8 mouse cellular contexts compared by ENCODE assay signal in the genomic region with DNA sequence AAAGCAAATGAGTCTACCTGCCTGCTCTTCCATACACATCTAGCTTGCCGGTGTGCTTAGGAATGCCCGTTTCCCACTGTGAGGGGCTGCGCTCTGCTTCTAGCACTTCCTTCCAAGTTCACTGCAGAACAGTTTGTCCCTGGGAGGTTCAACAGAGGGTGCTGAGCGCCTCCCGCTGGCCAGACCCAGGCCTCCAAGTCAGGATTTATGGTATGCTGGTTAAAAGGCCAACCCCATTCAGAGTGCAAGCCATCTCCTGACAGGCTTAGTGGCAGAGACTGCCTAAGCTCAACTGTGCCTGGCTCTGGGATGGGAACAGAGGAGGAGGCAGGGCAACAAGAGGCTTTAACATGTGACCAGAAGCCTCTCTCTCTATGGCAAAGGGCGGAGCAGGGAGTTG.
DNase-seq lines count a peak whose midpoint lies in the region; ATAC-seq and TF ChIP-seq lines count a peak whose summit lies in the region.
"Had no signal": no experiment of that assay in that cellular context is flagged by ENCODE, and none has a peak within 500 bp of the region (broad histone marks: within the 10 kb centered on the region; RNA-seq: fewer than 3 reads in every experiment).

No protein-coding gene starts in this region.

- peak; percentile 69 for DNase-seq in cerebellum, adult 11-12 months
- DNase-seq in gastrocnemius, postnatal 36 days, result peak; percentile 76 to 77
- DNase-seq in thymus, postnatal 0 days (ENCODE audit: low spot score), result peak; percentile 72

- H3K4me3 ChIP-seq in C2C12 (ENCODE audit: insufficient read depth, poor library complexity, severe bottlenecking), result no peak overlapping the region
- no peak overlapping the region for H3K4me3 ChIP-seq in ES-Bruce4 (ENCODE audit: low read depth, low read length)
- H3K4me3 ChIP-seq in kidney, embryonic 14.5 days (ENCODE audit: low read length), result no peak overlapping the region
- H3K4me3 ChIP-seq in lung, embryonic 16.5 days (ENCODE audit: low read length), result no peak overlapping the region
- H3K4me3 ChIP-seq: neural tube, embryonic 13.5 days had no signal

- WGBS in kidney, embryonic 14.5 days, result 24% methylated on average over 6 of the region's 6 CpGs
- 42% methylated on average over 6 of the region's 6 CpGs for WGBS in lung, embryonic 16.5 days

- H3K9me3 ChIP-seq in ES-Bruce4 (replicated peaks; ENCODE audit: control insufficient read depth, insufficient read depth, low read length, poor library complexity, severe bottlenecking), result no peaks in the 10 kb centered on the region
- H3K9me3 ChIP-seq in kidney, embryonic 14.5 days (ENCODE audit: control insufficient read depth, low read length), result no peaks in the 10 kb centered on the region
- H3K9me3 ChIP-seq in lung, embryonic 16.5 days (ENCODE audit: control insufficient read depth, low read length), result no peaks in the 10 kb centered on the region
- H3K9me3 ChIP-seq: neural tube, embryonic 13.5 days had no signal

- no peak for TF ChIP-seq EP300 in ES-Bruce4 (IDR thresholded peaks at IDR 0.05; ENCODE audit: insufficient read depth, low read depth, low read length)

- peak; percentile 39 for TF ChIP-seq CTCF in C2C12 (IDR thresholded peaks at IDR 0.05; ENCODE audit: control insufficient read depth, insufficient read depth, insufficient read length)
- peak; percentile 71 for TF ChIP-seq CTCF in ES-Bruce4 (IDR thresholded peaks at IDR 0.05; ENCODE audit: low read depth, low read length)

- peak; percentile 32; the same call in 1 of the 2 replicates for ATAC-seq in kidney, embryonic 14.5 days (ENCODE audit: low FRiP score, low TSS enrichment)
- ATAC-seq in lung, embryonic 16.5 days (ENCODE audit: low read depth), result 0 out of 2 replicates have a peak, but pooled peaks have one; percentile 24

- intact Hi-C loops in gastrocnemius, postnatal 36 days (cut with DNase I), result no loop called here

- no peaks in the 10 kb centered on the region for H3K4me1 ChIP-seq in ES-Bruce4 (ENCODE audit: control insufficient read depth, insufficient read depth, low read length)
- peaks cover 4% of the 10 kb centered on the region; the same call in 1 of the 2 replicates for H3K4me1 ChIP-seq in kidney, embryonic 14.5 days (ENCODE audit: control insufficient read depth, insufficient read depth, low read length)
- H3K4me1 ChIP-seq in lung, embryonic 16.5 days (replicated peaks; ENCODE audit: control insufficient read depth, insufficient read depth, low read length), result peaks cover 17% of the 10 kb centered on the region

- H3K27me3 ChIP-seq in C2C12 (ENCODE audit: control insufficient read depth, insufficient read depth, insufficient read length) (no peaks in the 10 kb centered on the region), ES-Bruce4 (ENCODE audit: control insufficient read depth, insufficient read depth, low read length, poor library complexity, severe bottlenecking) (no peaks in the 10 kb centered on the region)
- H3K27me3 ChIP-seq in kidney, embryonic 14.5 days (ENCODE audit: control insufficient read depth, insufficient read depth, low read length), result no peaks in the 10 kb centered on the region
- no peaks in the 10 kb centered on the region for H3K27me3 ChIP-seq in lung, embryonic 16.5 days (ENCODE audit: control insufficient read depth, insufficient read depth, low read depth, low read length)
- H3K27me3 ChIP-seq: neural tube, embryonic 13.5 days had no signal

- H3K79me3 ChIP-seq in C2C12 (ENCODE audit: low read depth), result no peaks in the 10 kb centered on the region

- H3K27ac ChIP-seq in ES-Bruce4 (ENCODE audit: insufficient read depth, low read length), result no peak overlapping the region
- H3K27ac ChIP-seq in kidney, embryonic 14.5 days (ENCODE audit: low read depth, low read length), result no peak overlapping the region
- H3K27ac ChIP-seq in lung, embryonic 16.5 days (ENCODE audit: low read length), result no peak overlapping the region
- H3K27ac ChIP-seq: neural tube, embryonic 13.5 days had no signal

- H3K36me3 ChIP-seq in C2C12 (ENCODE audit: control insufficient read depth, insufficient read depth), result no peaks in the 10 kb centered on the region
- no peaks in the 10 kb centered on the region for H3K36me3 ChIP-seq in ES-Bruce4 (ENCODE audit: control insufficient read depth, insufficient read depth, low read length, poor library complexity, severe bottlenecking)
- no peaks in the 10 kb centered on the region for H3K36me3 ChIP-seq in kidney, embryonic 14.5 days (ENCODE audit: control insufficient read depth, insufficient read depth, low read length)
- no peaks in the 10 kb centered on the region for H3K36me3 ChIP-seq in lung, embryonic 16.5 days (ENCODE audit: control insufficient read depth, insufficient read depth, low read length)

- no peak overlapping the region for H3ac ChIP-seq in C2C12 (ENCODE audit: control insufficient read depth, insufficient read length, low read depth)

- no peak for TF ChIP-seq POLR2A in ES-Bruce4 (IDR thresholded peaks at IDR 0.05; ENCODE audit: insufficient read depth, low read length)

- no peak overlapping the region for H3K4me2 ChIP-seq in kidney, embryonic 14.5 days (replicated peaks; ENCODE audit: low read depth, low read length)
- H3K4me2 ChIP-seq in lung, embryonic 16.5 days (ENCODE audit: low read depth, low read length), result no peak overlapping the region
- H3K4me2 ChIP-seq: neural tube, embryonic 13.5 days had no signal

- no peaks in the 10 kb centered on the region for H3K79me2 ChIP-seq in C2C12 (ENCODE audit: control insufficient read depth, insufficient read depth)

- H3K9ac ChIP-seq in ES-Bruce4 (ENCODE audit: low read depth, poor library complexity, severe bottlenecking), result no peak overlapping the region
- H3K9ac ChIP-seq in kidney, embryonic 14.5 days (ENCODE audit: low read depth, low read length), result no peak overlapping the region
- H3K9ac ChIP-seq in lung, embryonic 16.5 days (ENCODE audit: low read length), result no peak overlapping the region
- H3K9ac ChIP-seq: neural tube, embryonic 13.5 days had no signal

TF ChIP-seq in C2C12, 6 proteins besides CTCF, POLR2A, EP300 and RAD21:
- TF ChIP-seq USF1 (IDR thresholded peaks at IDR 0.05; ENCODE audit: low read depth) (no peak), MAX (IDR thresholded peaks at IDR 0.05) (no peak), MYOG (IDR thresholded peaks at IDR 0.05; ENCODE audit: control insufficient read depth, extremely low read depth, insufficient read length) (no peak), FOSL1 (IDR thresholded peaks at IDR 0.05; ENCODE audit: insufficient read depth, low read length, poor library complexity, severe bottlenecking) (no peak), MYOD1 (IDR thresholded peaks at IDR 0.05; ENCODE audit: control insufficient read depth, insufficient read length, low read depth) (no peak), CEBPB (IDR thresholded peaks at IDR 0.05; ENCODE audit: low read depth) (no peak)
